Mouse (Mus musculus) embryo, embryonic 9.5 days (tissue): ENCODE measurements at regions not wholly inside any gene's neighbourhood (a gene's known extent, or its start where the extent isn't known, plus 50 kb on each side); places are given as distances from the start of the nearest gene placed in this dataset.

ENCODE experiments used
- DNase-seq: peaks from one replicate; pipeline ENCODE4 v3.0.0-alpha.2; 2017; ENCODE audit errors: extremely low spot score

- DNase-seq = no peak
Observed at GRCm38 (mm10) chr15:56820977-56821579, 656.3 kb downstream of the Slc22a22 start.

GRCm38 (mm10) chr15:56820256-56820976 is 657.0 kb downstream of the Slc22a22 start:
- DNase-seq = no peak

- DNase-seq = peak; percentile 34
Observed at GRCm38 (mm10) chr15:56818158-56818690, 659.2 kb downstream of the Slc22a22 start.

DNA sequence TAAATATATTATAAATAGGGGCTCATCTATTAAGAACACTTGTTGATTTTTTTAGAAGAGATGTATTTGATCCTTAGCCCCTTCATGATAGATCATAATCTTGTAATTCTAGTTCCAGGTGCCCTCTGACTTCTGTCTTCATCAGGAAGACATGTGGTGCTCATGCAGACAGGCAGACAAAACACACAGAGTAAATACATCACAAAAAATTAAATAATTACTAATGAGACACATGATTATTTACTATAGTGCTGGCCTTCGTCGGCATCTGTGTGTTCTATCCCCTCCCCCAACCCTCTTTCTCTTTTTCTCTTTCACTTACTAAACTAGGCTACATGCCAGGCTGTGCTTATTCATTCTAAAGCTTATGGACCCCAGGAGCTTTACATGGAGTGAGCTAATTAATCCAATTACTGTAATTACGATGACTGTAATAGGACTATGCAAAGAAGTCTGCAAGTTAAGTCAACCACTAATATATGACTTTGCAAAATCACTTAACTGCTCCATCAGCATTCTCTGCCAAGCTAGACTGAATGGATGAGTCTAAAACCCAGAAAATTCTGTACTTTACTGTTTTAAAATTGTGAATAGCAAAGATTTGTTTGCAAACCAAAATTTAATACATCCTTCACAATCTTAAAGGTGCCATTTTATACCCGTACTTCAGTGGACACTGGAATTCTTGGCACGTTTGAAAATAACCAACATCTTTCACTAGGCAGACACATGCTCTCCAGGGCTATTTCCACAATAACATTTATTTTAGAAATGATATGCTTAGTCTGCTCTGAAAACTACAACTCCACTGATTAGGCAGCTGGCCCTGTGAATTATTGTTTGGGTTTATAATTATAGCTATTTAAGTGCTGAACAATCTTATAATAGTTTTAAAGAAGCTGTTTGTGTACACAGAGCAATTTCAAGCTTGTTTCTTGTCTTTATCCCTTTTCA is 659.9 kb downstream of the Slc22a22 start:
- no peak for DNase-seq

DNA sequence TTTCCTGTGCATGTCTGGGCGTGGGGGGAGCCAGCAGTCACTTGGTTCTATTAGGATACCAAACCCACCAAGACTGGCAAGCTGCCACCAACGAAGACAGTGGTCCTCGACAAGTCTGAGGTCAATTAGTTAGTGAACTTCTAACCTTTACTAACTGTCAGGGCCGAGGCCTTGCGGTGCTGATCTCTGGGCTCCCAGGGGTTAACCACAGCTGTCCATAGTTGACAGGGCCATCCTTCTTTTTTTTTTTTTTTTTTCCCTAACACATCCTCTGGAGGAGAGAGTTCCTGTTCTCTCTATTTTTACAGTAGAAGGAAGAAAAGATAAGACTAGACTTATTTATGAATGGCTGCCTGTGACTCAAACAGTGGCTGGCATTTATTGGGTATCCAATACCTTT is 663.5 kb downstream of the Slc22a22 start:
- DNase-seq = peak; percentile 23

DNA sequence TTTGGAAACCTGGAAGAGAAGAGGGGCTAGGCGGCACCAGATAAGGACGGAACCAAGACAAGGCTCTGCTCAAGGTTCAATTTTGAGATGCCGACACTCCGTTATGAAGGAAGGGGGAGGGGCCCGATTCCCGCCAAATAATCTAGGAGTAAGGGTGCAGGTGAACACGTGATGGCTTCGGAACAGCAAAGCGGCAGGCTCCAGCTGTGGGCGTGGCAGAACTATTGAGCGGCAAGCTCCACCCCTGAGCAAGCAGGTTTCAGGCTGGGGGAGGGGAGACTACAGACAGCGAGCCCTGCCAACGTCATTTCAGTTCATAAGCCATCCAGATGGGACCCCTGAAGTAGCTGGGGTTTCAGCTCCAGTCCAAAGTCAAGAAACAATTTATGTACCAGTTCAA is 667.3 kb downstream of the Slc22a22 start:
- DNase-seq = no peak

DNA sequence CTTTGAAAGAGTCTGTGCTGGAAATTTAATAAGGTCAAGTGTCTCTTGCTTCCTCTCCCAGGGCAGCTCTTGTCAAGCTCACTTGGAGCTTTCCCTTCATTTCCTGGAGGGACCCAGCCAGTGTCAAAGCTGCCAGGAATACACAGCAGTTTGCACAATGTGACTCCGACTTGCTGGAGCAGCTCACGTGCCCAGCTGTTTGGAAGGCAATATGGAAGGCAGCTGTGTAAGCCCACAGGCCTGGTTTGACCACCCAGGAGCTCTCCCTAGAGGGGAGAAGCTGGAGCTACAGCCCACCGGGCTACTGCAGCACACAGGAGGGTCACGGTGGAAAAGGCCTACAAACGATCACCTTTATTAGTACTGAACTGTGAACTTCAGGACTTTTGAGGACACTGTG is 669.8 kb downstream of the Slc22a22 start:
- DNase-seq = peak; percentile 35

- no peak for DNase-seq
Observed at GRCm38 (mm10) chr15:56801933-56802332, 675.5 kb downstream of the Slc22a22 start.

DNA sequence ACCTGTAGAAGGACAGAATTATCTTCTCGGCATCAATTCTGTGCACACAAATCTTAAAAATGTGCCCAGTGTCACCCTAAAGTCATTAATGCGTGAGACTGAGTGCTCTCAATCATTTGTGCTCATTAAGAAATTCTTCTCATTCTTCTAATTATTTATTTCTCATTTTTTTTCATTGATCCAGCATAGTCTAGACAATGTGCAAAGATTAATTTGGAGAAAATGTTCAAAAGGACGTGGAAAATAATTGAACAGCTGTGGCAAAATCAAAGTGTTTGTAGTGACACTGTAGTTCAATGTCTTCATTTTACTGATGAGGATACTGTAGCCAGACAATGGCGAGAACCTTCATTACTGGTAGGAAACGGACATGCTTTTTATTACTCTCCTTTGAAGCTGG is 702.0 kb downstream of the Slc22a22 start:
- DNase-seq = no peak

- no peak for DNase-seq
Observed at GRCm38 (mm10) chr15:56774648-56775393, 702.6 kb downstream of the Slc22a22 start.

GRCm38 (mm10) chr15:56766356-56766755 is 711.1 kb downstream of the Slc22a22 start:
- DNase-seq = no peak

GRCm38 (mm10) chr15:56764957-56765482 is 712.4 kb downstream of the Slc22a22 start:
- DNase-seq = no peak

- DNase-seq = no peak
Observed at GRCm38 (mm10) chr15:56764019-56764418, 713.4 kb downstream of the Slc22a22 start.

GRCm38 (mm10) chr15:56746698-56747097 is 730.7 kb downstream of the Slc22a22 start:
- DNase-seq = no peak

- no peak for DNase-seq
Observed at GRCm38 (mm10) chr15:56744915-56745314, 732.5 kb downstream of the Slc22a22 start.
